Mouse (Mus musculus) thymus, postnatal 25 days (tissue): ENCODE data around the gene Scaf8.
"Not testable (repeated sequence)": the region's sequence is repeated elsewhere in the genome, so short reads cannot be mapped to it uniquely, and the experiment has no call there.

Source experiments
- DNase-seq: peaks from one replicate; pipeline ENCODE4 v3.0.0; 2022

The Scaf8 gene

GRCm38 (mm10) chr17:3114720-3115379 is at the start of gene Scaf8:
Gene Scaf8 (plus strand): TSS chr17:3114972.
- DNase-seq, result peak; percentile 95

GRCm38 (mm10) chr17:3075166-3075872 is 39.5 kb upstream of the Scaf8 start:
- DNase-seq, result no peak

- no peak for DNase-seq
Measured at GRCm38 (mm10) chr17:3075873-3076245, 38.9 kb upstream of the Scaf8 start.

GRCm38 (mm10) chr17:3077936-3078335 is 36.8 kb upstream of the Scaf8 start:
- not testable (repeated sequence) for DNase-seq

- not testable (repeated sequence) for DNase-seq
Measured at GRCm38 (mm10) chr17:3080587-3081349, 34.0 kb upstream of the Scaf8 start.

- peak; percentile 63 for DNase-seq
Measured at GRCm38 (mm10) chr17:3081512-3082100, 33.2 kb upstream of the Scaf8 start.

- DNase-seq, result peak; percentile 34
Measured at GRCm38 (mm10) chr17:3082125-3082755, 32.5 kb upstream of the Scaf8 start.

GRCm38 (mm10) chr17:3082756-3083749 is 31.7 kb upstream of the Scaf8 start:
- DNase-seq, result peak; percentile 76

GRCm38 (mm10) chr17:3083886-3084550 is 30.8 kb upstream of the Scaf8 start:
- DNase-seq, result peak; percentile 92

GRCm38 (mm10) chr17:3084551-3084930 is 30.2 kb upstream of the Scaf8 start:
- DNase-seq, result peak; percentile 91

GRCm38 (mm10) chr17:3085152-3085551 is 29.6 kb upstream of the Scaf8 start:
- DNase-seq, result no peak

- DNase-seq, result no peak
Measured at GRCm38 (mm10) chr17:3092682-3093081, 22.1 kb upstream of the Scaf8 start.

GRCm38 (mm10) chr17:3099273-3099672 is 15.5 kb upstream of the Scaf8 start:
- not testable (repeated sequence) for DNase-seq

- DNase-seq, result peak; percentile 74
Measured at GRCm38 (mm10) chr17:3102336-3103165, 12.2 kb upstream of the Scaf8 start.

- DNase-seq, result no peak
Measured at GRCm38 (mm10) chr17:3104154-3104931, 10.4 kb upstream of the Scaf8 start.

- no peak for DNase-seq
Measured at GRCm38 (mm10) chr17:3105022-3105421, 9.8 kb upstream of the Scaf8 start.

GRCm38 (mm10) chr17:3113737-3114357 is 925 bp upstream of the Scaf8 start:
- DNase-seq, result no peak

GRCm38 (mm10) chr17:3114358-3114719 is 433 bp upstream of the Scaf8 start:
- DNase-seq, result no peak
